Mouse (Mus musculus): ENCODE measurements at regions not wholly inside any gene's neighbourhood (a gene's known extent, or its start where the extent isn't known, plus 50 kb on each side); places are given as distances from the start of the nearest gene placed in this dataset.

DNA sequence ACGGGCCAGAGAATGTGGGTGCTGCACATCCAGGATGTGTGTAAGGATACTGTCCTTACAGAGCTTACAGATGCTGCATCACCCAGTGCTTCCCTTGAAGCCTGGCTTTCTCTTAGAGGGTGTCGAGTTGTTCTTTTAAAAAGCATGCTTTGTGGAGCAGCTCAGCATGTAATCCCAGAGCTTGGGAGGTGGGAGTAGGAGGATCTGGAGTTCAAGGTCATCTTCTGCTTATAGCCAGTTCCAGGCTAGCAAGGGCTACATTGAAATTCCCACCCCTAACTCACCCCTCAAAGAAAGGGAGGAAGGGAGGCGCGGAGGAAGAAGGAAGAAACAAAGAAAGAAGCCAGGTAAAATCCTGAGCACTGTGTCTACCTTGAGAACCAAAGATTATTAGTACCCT is 76.0 kb upstream of the Gadd45a start:
- no peak for ATAC-seq

DNA sequence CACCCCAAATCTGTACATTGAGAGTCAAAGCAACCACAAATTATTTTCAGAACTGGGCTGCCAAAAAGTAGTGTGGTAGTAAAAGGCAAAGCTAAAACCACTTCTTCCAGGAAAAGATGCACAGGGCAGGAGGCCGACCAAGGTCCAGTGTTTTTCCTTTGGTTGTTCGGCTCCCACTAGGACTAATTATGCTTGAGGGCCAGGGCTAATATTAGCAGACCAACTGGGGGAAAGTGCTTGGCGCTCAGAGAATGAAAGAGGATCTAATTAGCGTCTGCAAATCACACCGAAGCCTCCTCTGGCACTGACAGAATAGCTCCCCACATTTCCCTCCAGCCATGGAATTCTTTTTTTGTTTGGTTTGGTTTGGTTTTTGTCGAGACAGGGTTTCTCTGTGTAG is 75.1 kb upstream of the Gadd45a start:
- no peak for ATAC-seq

DNA sequence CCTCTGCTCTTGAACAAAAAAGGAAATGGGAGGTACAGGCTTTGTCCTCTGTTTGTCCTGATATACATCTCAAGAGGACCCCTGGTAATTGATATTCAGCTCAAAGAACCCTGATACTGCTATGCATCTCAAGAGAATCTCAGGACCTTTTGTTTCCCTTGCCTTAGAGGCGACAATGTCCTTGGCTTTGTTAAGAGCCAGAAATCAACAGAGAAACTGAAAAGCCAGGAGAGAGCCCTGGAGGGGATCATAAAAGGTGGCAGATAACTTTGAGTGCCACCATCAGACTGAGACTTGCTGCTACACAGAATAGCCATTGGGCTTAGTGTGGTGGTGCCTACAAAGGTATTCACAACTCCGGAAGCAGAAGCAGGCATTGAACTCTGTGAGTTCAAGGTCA is 74.3 kb upstream of the Gadd45a start:
- no peak for ATAC-seq

DNA sequence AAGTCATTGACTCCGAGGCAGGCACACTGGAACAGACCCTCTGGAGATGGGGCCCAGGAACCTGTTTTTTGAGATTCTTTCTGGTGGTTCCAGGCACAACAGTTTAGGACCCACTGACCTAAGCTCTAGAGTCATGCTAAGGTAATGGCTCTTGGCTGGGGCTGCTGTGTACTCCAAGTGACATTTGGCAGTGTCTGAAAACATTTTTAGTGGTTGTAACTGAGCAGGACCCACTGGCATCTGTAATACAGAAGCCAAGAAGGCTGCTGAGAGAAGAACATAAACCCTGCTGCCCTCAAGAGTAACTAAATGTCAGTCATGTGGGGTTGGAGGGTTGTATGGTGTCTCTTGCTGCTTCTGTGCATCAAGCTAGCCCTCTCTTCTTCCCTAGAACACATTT is 73.1 kb upstream of the Gadd45a start:
- no peak for ATAC-seq

DNA sequence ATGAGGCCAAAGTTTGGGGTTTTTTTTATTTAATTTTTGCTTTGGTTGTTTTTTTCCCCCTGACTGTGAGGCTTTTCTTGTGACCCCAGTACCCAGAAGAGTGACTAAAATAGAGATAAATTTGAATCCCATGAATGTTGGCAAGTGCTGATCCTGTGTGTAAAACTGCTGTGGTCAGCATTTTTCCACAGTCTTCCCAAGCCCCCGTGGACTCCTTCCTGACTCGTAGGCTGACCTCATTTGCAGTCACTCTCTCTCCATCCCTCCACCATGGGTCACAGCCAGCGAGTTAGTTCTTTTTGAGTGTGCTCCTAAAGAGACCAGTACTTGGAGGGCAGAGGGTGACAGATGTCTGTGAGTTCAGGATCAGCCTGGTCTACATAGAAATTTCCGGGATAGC is 72.5 kb upstream of the Gadd45a start:
- no peak for ATAC-seq

DNA sequence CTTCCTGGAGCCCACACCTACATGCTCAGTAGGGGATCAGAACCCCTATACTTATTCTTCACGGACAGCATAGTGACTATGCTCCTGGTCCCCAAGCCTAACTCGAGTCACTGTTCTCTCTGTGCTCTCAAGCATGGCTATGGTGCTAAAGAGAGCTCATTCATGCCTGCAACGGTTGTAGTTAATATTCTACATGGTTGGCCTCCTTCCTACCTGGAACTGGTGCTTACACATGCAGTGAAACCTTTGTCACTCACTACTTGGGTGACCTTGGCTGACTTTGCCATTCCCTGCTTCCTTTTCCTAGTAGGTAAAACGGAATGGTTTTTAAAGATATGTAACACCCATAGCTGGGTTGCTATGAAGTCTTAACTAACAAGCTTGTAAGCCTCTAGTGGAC is 70.3 kb upstream of the Gadd45a start:
- no peak for ATAC-seq

DNA sequence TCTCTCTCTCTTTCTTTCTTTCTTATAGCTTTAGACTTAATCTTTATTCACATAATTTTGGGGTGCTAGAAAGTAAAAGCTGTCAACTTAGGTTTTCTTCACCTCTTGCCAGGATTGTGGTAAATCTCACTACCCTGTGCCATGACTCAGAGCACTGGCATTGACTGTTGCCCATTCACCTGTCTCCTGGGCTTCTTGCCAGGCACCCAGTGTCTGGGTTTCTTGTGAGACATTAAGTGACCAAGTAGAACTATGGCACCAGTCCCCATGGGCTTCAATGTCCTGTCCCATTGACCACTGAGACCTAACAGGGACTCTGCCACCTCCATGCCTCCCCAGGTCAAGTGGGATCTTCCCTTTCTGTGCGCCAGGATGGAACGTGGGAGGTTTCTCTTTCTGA is 69.2 kb upstream of the Gadd45a start:
- ATAC-seq: no peak

DNA sequence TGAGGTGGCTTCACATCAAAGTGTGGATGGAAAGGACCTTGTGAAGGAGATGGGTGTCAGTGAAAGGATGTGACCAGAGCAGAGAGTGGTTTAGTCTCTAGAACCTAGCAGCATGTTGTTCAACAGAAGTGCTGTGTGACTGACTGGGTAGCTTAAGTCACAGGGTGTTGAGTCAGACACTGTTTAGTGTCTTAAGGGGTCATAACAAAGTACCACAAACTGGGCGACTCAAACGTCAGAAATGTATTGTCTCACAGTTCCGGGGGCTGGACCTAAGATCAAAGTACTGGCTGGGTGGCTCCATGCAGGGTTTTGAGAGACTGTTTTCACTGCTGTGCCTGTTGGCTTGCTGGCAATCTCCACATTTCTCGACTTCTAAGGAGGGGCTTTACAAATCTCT is 68.1 kb upstream of the Gadd45a start:
- ATAC-seq: peak; percentile 57

DNA sequence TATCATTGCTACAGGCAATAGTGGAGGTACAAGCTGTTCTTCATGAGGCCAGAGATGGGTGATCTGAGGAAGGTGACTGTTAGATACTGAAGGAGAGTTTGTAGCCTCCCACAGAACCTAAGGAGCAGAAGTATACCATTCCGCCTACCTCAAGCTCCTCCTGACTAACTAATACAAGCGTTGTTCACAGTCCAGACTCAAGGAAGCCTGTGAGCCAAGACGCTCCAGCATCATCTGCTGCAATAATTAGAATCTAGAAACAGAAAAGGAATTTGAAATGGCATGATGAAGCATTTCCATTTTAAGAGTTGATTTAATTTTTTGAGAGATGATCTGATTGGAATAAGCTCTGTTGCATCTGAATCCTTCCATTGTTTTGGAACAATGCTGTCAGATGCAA is 66.9 kb upstream of the Gadd45a start:
- no peak for ATAC-seq

DNA sequence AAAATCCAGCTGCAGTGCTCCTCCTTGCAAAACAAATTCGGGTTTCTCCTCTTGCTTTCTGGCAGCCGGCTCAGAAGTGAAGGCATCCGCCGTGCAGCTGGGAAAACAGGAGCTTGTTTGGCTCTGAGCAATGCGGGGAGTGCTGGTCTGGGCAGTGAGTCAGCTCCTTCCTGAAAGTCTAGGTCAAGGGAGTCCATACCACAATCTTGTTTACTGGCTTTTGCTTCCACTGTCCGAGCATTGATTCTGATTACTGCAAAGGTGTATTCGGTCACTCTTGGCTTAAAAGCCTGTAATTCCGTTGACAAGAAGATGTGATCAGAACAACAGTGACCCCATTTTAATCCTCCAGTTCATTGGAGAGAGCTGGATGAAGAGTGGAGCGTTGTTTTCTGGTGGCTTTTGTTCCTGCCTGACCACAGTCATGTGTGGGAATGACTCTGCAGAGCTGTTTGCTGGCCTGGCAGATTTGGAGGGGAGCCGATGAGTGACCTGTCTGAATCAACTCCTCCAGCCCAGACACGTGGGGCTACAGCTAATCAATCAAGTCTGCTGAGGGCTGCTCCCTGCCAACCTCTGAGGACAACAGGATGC is 65.4 kb upstream of the Gadd45a start:
- no peak for ATAC-seq

DNA sequence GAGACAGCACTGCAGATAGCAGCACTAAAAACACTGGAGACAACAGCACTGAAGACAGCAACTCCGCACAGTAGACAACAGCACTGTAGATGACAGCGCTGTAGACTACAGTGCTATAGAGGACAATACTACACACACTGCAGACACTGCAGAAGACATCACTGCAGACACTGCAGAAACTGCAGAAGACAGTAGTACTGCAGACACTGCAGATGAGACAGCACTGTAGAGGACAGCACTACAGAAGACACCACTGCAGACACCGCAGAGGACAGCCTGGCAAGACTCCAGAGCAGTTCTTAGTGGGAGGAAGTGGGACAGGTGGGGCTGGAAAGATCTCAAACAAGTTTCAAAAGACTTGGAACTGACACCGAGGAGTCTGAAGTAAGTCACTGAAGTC is 64.8 kb upstream of the Gadd45a start:
- no peak for ATAC-seq

DNA sequence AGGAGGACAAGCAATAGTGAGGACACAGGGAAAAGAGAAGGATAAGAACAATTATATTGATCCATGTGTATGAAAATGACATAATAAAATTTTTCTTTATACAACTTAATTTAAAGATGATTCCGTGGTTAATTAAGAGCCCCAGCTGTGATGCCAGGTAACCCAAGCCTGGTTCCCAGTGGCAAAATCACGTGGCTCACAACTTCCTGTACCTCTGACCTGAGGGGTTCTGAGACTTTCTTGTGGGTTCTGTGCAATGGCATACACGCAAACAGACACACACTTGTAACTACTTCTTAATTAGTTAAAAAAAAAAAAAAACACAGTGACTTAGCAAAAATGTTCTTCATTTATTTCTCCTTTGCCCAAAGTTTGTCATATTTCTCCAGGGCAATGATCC is 57.2 kb upstream of the Gadd45a start:
- ATAC-seq: no peak

DNA sequence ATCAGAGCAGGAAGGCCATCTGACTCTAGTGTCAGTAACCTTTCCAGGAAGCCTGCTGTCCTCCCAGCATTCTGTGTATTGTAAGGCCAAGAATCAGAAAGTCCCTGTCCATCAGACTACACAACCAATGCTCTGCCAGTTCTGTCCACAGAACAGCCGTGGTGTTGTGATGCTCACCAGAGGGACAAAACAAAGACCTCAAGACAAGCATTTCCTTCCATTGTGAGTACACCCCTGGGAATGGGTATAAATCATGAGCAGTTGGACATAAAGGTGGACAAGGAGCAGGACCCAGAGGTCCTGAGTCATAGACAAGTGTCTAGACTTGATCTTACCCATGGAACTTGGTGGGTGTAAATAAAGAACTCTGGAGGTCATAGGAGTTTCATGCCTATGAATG is 55.9 kb upstream of the Gadd45a start:
- ATAC-seq: no peak

DNA sequence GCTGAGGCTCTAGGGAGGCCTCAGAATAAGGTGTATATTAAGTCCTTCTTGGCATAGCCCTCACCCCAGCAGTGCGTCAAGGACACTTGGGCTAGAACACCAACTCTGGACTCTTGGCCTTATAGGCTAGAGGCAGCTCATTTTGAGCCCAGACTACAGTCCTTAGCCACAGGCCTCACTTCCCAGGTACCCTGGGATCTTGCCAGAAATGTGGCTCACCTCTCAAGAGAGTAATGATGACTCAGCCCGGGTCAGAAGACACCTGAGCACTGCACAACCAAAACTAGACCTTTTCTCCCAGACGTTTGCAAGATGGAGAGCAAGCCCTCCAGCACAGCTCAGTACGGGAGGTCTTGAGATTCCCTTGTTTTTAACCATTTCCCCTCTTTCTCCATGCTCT is 52.9 kb upstream of the Gadd45a start:
- ATAC-seq: no peak

DNA sequence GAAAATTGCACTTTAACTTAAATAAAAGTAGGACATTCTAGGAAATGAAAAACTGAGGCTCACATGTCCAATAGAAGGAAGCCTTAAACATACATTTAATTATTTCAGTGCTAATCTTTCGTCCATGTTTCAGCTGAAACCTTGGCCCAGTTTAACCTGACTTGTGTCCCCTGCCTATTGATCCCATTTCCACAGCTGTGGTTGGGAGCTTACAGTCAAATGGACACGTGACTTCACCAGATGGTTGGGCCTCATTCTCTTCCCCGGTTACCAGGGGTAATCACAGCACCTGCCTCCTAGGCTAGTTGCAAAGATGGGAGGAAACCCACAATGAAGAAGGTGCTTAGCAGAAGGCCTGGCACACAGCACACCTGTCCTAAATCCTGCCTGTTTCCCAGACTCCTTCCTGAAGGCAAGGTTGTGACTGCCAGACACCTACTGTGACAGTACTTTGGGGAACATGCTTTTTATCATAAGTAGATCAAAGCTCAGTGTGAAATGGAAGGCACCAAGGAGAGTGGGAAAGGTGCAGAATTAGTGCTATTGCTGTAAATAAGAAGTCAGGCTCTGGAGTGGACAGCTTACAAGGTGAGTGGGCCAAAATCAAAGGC is 52.4 kb upstream of the Gadd45a start:
- ATAC-seq: no peak

DNA sequence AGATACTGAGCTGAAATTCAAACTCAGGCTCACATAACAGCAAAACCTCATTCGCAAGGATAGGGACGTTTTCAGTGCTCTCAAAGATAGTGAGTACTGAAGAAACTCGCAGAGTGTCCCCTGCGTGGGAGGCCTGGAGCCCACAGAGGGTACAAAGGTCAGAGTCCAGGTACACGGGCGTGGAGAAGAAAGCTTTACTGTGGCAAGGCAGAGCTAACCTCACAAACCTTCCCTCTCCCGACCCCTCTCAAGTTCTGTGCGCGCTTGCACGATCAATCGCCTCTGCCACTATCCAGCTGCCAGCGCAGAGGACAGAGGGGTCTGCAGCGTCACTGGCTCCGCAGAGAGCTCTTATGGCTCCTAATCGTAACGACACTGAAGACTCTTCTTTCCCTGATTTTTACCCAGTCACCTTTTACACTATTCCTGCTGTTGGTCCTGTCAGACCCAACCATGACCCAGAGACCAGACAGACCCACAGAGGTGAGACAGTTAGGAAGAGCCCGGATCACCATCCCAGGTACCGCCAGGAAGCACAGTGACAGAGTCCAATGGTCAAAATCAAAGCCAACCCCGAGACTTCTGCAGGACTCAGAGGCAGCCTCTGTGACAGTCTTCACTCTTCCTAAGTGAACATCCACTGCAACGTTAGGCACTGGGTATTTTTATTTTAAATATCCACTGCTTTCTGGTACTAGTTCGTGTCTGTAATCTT is 51.6 kb upstream of the Gadd45a start:
- no peak for ATAC-seq

DNA sequence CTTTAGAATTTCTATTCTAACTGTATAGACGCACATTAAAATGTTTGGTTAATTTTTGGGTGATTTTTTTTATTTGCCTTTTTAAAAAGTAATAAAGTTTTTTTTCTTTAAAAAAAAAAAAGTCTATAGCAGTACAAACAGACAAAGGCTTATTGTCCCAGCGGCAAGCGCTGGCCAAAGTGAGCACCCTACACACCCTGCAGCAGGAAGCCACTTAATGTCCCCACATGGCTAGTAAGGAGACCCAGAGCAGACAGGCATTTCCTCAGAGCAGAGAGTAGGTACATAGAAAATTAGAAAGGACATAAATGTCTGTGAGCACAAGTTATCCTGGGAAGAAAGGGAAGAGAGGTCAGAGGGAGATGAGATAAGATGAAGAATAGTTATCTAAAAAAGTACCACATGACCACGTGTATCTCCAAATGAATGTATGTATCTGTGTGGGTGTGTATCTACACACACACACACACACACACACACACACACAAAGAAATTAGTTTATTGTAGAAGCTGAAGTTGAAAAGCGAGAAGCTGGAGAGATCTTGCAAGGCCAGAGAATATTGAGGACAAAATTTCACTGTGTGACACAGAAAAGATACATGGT is 50.7 kb upstream of the Gadd45a start:
- no peak for ATAC-seq

DNA sequence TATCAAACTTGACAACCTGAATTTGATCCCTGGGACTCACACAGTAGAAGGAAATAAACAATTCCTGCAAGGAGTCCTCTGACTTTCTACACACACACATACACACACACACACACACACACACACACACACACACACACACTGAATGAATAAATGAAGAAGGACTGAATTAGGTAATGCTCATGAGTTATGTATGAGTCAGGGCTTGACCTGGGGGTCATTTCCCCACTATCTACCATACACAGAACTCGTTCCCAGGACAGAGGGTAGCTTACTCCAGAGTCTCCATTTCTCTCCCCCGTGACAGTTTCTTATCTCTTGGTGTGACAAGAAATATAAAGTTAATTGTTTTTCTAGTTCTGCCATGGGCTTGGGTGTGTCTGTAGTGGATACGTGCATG is 50.1 kb upstream of the Gadd45a start:
- no peak for ATAC-seq
